Mouse (Mus musculus) skeletal muscle tissue, adult 2 months (tissue): Measurements from ENCODE around the gene Rnf144b.
A peak's percentile ranks its signal among the peaks of the same experiment; 100 is the strongest.

Experiments used
- DNase-seq: peaks from one replicate; pipeline ENCODE4 v3.0.0-alpha.2; 2012; ENCODE audit warnings: low read depth, low spot score

Gene Rnf144b

GRCm38 (mm10) chr13:47261961-47262360 is 139.5 kb downstream of the Rnf144b start:
- no peak for DNase-seq

GRCm38 (mm10) chr13:47264382-47264781 is 141.9 kb downstream of the Rnf144b start:
- DNase-seq, result peak; percentile 82

- no peak for DNase-seq
These were observed 144.0 kb downstream of the Rnf144b start for GRCm38 (mm10) chr13:47266411-47266810.

GRCm38 (mm10) chr13:47268227-47268626 is 145.8 kb downstream of the Rnf144b start:
- no peak for DNase-seq

GRCm38 (mm10) chr13:47272928-47273327 is 150.5 kb downstream of the Rnf144b start:
- no peak for DNase-seq

- DNase-seq, result no peak
These were observed 151.0 kb downstream of the Rnf144b start for GRCm38 (mm10) chr13:47273487-47273886.

- DNase-seq, result no peak
These were observed 151.7 kb downstream of the Rnf144b start for GRCm38 (mm10) chr13:47274139-47274538.

- no peak for DNase-seq
These were observed 154.8 kb downstream of the Rnf144b start for GRCm38 (mm10) chr13:47277000-47277823.

GRCm38 (mm10) chr13:47277824-47278290 is 155.4 kb downstream of the Rnf144b start:
- DNase-seq, result no peak

- no peak for DNase-seq
These were observed 159.8 kb downstream of the Rnf144b start for GRCm38 (mm10) chr13:47282221-47282620.

GRCm38 (mm10) chr13:47288449-47288848 is 166.0 kb downstream of the Rnf144b start:
- DNase-seq, result peak; percentile 57

- DNase-seq, result no peak
These were observed 174.0 kb downstream of the Rnf144b start for GRCm38 (mm10) chr13:47296465-47296864.
